Mouse (Mus musculus) adrenal gland (tissue): Measurements from ENCODE around the gene Tmem56.

ENCODE experiments used
- intact Hi-C: fragments of 180-260 bp; cut with DNase I; formaldehyde crosslinking; loops from one replicate; pipeline ENCODE4 v1.15.1; 2025

The Tmem56 gene

GRCm38 (mm10) chr3:121287151-121287550 lies 4.3 kb upstream of the Tmem56 start:
- intact Hi-C loops: no loop called here

- intact Hi-C loops: no loop called here
These were observed 2.3 kb upstream of the Tmem56 start for GRCm38 (mm10) chr3:121285219-121285618.

DNA sequence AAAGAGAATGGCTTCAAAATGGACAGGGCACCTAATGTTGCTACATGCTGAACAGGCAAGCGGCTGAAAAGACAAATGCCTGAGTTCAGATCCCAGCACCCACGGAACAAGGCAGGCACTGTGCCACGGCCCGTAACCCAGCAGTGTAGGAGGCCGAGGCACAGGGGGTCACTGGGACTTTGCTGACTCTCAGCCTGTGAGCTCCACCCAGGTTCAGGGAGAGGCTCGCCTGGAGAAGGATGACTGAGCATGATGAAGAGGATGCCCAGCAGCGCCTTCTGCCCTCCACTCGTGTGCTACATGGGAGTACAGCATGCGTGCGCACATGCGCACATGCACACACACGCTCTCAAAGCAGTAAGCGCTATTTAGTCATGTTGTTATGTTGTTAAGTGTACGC lies 3.2 kb downstream of the Tmem56 start:
- intact Hi-C loops: no loop called here

DNA sequence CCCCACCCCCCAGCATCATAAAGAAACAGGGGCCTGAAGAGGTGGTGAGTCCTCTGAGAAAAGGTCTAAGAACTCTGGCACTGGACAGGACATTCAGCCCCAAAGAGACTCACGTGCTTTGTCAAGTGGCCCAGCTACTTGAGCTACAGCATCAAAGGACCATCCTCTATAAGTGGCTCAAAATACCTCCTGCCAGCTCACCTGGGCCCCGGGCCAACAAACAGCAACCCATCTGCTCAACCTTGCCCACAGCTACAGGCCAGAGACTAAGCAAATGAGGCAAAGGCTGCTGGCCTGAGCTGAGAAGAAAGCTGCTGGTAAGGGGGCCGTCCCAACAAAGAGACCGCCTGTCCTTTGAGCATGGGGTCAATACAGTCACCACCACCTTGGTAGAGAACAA lies 5.3 kb downstream of the Tmem56 start:
- intact Hi-C loops: no loop called here

- intact Hi-C loops: no loop called here
These were observed 5.9 kb downstream of the Tmem56 start for GRCm38 (mm10) chr3:121277009-121277408.

- intact Hi-C loops: no loop called here
These were observed 8.9 kb downstream of the Tmem56 start for GRCm38 (mm10) chr3:121274010-121274409.

DNA sequence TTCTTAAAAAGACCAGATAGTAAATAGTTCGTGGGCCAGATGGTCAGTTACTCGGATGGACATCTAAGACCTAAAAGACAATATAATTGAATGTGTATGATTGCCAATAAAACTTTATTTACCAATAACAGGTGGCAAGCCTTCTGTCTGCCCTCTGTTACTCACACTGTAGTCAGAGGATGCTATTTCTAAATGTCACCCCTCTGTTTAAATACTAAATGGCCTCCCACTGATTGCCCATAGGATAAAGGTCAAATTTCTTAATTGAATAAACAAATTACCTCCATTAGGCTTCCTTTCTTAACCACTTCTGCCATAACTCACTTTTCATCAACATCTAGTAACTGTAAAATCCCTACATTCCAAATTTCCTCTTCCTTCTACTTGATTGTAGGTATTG lies 10.3 kb downstream of the Tmem56 start:
- intact Hi-C loops: no loop called here

GRCm38 (mm10) chr3:121267283-121267682 lies 15.6 kb downstream of the Tmem56 start:
- intact Hi-C loops: no loop called here

- intact Hi-C loops: loop anchor here (5.0 kb wide), 1 partner anchor 47 kb away; no protein-coding TSS in a partner anchor
These were observed 18.7 kb downstream of the Tmem56 start for GRCm38 (mm10) chr3:121264242-121264641.

DNA sequence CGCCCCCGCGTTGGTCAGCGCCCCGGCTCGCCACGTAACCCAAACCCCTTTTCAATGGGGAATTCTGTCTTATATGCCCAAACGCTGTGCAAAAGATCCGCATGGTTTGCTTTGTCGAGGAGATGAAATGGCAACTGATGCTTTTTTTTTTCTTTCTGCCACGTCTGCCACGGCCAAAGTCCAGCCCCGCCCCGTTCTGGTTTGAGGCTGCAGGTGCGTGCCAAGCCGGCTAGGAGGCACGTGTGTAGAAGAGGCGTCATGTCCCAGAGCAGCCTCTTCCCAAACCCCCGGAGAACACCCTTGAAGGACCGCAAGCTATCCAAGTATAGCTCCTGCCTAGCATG lies 19.7 kb downstream of the Tmem56 start:
- intact Hi-C loops: loop anchor here (5.0 kb wide), 1 partner anchor 46 kb away; no protein-coding TSS in a partner anchor

GRCm38 (mm10) chr3:121262521-121263204 lies 20.2 kb downstream of the Tmem56 start:
- intact Hi-C loops: loop anchor here (5.0 kb wide), 1 partner anchor 45 kb away; no protein-coding TSS in a partner anchor

DNA sequence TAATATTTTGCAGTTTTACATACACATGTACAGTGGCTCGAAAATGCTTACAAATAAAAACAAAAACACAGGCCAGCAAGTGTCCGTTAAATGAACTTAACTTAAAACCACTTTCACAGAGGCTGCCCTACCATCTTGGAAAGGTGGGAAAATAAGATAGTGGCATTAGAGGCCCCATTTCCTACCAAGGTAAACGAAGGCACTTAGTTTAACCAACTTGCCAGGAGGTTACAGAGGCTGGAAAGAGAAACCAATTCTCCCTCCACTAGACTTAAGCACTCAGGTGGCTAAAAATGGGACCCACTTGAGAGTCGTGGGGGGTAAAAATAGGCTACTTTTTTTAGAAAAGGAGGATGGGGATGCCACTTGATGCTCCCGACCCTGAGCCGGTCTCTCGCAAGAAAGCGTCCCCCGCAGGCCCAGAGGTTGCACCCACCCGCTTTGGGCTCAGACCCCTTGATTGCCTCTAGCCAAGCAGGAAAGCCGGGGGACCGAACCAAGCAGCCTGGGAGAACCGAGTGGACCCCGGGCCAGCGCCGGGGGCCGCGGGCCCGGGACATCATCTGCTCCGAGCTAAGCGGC lies 20.9 kb downstream of the Tmem56 start:
- intact Hi-C loops: loop anchor here (5.0 kb wide), 1 partner anchor 45 kb away; no protein-coding TSS in a partner anchor

- intact Hi-C loops: loop anchor here (5.0 kb wide), 1 partner anchor 44 kb away; no protein-coding TSS in a partner anchor
These were observed 21.6 kb downstream of the Tmem56 start for GRCm38 (mm10) chr3:121261251-121261650.

DNA sequence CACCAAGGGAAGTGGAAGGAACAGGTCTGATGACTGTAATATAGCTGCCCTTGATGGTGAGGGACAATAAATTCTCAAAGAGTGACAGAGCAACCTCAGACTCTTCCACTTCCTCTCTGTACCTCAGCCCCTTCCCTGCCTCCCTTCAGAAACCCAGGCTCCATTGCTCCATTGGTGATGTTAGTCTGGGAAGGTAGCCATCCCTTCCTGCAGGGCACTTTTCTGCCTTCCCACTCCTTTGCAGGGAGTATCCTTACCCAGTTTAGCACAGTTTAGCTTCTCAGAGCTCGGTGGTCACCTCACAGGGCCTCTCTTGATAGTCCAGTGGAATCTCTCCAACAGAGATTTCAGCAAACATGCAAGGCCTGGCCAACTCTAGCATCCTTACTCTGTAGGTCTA lies 22.1 kb downstream of the Tmem56 start:
- intact Hi-C loops: loop anchor here (5.0 kb wide), 1 partner anchor 44 kb away; no protein-coding TSS in a partner anchor

DNA sequence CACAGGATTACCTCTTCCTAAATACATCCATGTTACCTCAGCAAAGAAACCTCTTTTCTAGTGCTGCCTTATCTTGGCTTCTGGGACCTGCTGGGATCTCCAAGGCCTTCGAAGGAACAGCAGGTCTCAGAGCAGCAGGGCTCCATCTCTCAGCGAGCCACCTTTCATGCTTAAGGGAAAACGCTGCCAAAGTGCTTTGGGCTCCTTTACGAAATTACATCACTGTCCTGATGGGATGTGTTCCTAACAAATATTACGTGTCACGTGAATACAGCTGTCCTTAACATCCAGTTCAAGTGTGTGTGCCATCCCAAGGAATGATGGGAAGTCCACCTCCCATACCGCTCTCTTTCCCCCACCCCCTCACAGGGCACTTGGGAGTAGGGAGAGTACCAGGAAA lies 22.9 kb downstream of the Tmem56 start:
- intact Hi-C loops: loop anchor here (5.0 kb wide), 1 partner anchor 43 kb away; no protein-coding TSS in a partner anchor

GRCm38 (mm10) chr3:121258521-121259478 lies 24.1 kb downstream of the Tmem56 start:
- intact Hi-C loops: no loop called here

DNA sequence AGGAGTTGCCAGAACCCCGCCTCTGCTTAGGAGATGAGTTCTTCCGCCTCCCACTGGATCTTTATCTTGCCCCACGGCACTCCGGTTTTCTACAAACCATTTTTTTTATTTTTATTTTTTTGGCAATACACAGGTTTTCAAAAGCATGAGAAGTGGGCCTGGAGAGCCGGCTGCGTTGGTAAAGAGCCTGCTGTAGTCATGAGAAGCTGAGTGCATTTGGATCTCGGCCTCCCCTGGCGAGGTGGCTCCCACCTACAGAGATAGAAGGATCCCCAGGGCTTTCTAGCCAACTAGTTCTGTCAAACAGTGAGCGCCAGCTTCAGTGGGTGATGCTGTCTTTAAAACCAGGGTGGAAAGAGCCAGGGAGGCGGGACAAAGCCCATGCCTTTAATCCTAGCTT lies 25.5 kb downstream of the Tmem56 start:
- intact Hi-C loops: no loop called here

- intact Hi-C loops: no loop called here
These were observed 26.8 kb downstream of the Tmem56 start for GRCm38 (mm10) chr3:121256131-121256530.

DNA sequence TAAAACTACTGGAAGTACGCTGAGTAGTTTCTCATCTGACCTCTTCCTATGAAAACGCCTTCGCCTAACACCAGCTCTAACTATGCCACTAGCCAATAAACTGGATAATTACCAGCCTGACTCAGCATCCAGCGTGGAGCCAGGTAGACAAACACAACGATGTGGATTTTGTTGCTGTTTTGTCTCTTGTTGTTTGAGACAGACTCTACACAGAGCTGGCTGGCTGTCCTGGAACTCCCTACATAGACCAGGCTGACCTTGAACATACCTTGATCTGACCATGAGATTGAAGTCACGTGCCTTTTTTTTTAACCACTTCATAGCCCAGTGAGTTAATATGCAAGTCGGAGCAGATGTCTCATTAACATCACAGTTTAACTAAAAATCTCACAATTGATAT lies 27.4 kb downstream of the Tmem56 start:
- intact Hi-C loops: no loop called here

DNA sequence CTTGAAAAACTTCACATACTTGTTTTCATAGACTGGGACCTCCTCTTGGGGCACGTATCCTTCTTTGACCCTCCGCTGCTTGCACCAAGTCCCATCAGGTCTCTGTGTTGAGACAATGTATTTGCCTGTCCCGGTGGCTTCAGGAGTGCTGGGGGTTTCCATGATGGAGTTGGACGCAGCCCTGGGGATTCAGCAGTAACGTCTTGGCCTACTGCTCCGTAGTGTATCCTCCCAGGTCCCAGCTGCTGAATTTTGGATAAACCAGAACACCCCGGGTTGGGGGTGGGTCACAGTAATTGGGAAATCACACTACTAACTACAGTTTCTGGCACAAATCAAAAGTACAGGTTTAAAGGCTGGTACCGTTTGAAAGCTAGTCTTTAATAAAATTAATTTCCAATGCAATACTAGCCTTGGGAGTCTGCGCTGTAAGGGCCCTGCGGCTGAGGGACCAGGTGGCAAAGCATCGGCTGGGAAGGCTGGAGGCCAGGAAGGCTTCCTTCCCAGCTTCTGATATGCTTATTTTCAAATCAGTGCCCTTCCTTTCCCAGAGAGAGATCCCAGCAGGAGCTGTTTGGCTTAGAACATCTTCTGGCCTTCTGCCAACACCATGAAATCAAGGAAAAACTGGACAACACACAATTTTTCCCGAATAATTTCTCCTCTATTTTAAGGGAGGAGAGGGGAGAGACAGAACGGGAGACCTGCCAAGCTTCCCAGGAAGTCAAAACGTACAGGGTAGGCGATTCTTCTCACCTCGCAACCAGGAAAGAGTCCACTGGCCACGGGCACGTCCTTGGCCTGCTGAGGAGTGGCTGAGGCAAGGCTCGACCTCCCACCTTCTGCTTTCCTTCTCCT lies 32.1 kb downstream of the Tmem56 start:
- intact Hi-C loops: no loop called here

DNA sequence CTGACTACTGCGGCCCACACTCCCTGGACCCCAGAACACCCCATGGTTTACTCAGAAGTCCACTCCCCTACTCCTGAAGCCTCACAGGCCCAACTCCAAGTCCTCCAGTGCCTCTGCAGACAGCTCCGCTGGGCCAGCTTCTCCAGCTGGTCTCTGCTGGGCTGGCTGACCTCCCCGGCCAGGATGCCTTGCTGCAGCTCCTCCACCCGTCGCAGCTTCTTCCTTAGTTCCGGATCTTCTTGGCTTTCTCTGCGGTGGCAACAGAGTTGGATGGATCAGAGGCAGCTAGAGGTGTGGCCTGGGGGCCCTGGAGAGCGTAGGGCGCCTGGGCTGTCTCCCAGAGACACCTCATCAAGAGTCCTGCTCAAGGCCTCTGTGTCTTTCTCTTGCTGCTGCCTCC lies 32.9 kb downstream of the Tmem56 start:
- intact Hi-C loops: no loop called here
